Mouse (Mus musculus): ENCODE measurements around the gene Wfdc10. TPM values are rescaled to one million over a fixed set of nuclear protein-coding genes. Genes with fewer than 3 reads are reported as not detected.
"Not testable (repeated sequence)": the region's sequence is repeated elsewhere in the genome, so short reads cannot be mapped to it uniquely, and the experiment has no call there.

Gene Wfdc10
- polyA plus RNA-seq (2015; fragmentation: Nextera tagmentation; extraction: Ambion mirVana) = 0.44 and 0.99 TPM in 2 replicates

GRCm38 (mm10) chr2:164655858-164656257 lies at the start of gene Wfdc10:
Gene Wfdc10 (plus strand): TSS chr2:164656046.
- Histone ChIP-seq H3K27me3 (replicated peaks) (no peaks in the 10 kb centered on the region), H3K36me3 (no peaks in the 10 kb centered on the region), H3K9me3 (no peaks in the 10 kb centered on the region), H3K4me1 (no peaks in the 10 kb centered on the region), H3K4me2 (no peak within 1 kb of the TSS), H3K4me3 (replicated peaks) (no peak within 1 kb of the TSS), H3K27ac (no peak within 1 kb of the TSS), H3K9ac (no peak within 1 kb of the TSS)
- WGBS = 12% methylated on average over 11 of the region's 11 CpGs
- no peak for ATAC-seq (ENCODE audit: insufficient read depth, low FRiP score, low read depth)

GRCm38 (mm10) chr2:164608781-164609180 lies 47.1 kb upstream of the Wfdc10 start:
- H3K4me1 ChIP-seq = no peaks in the 10 kb centered on the region
- no peaks in the 10 kb centered on the region for H3K9me3 ChIP-seq
- no peak overlapping the region for H3K9ac ChIP-seq
- H3K27me3 ChIP-seq (replicated peaks) = no peaks in the 10 kb centered on the region
- H3K36me3 ChIP-seq = no peaks in the 10 kb centered on the region
- no peak for ATAC-seq (ENCODE audit: insufficient read depth, low FRiP score, low read depth)
- no peak overlapping the region for H3K4me3 ChIP-seq (replicated peaks)
- no peak overlapping the region for H3K4me2 ChIP-seq
- WGBS = 75% methylated on average over 6 of the region's 6 CpGs
- H3K27ac ChIP-seq = no peak overlapping the region

GRCm38 (mm10) chr2:164613471-164613870 lies 42.4 kb upstream of the Wfdc10 start, which contains the start of the genes Wfdc6b and Wfdc8:
Gene Wfdc6b (plus strand): TSS chr2:164613522.
Gene Wfdc8 (minus strand): TSS chr2:164613626.
- not testable (repeated sequence) for H3K36me3 ChIP-seq; H3K27ac ChIP-seq; H3K4me2 ChIP-seq; H3K9ac ChIP-seq; H3K4me3 ChIP-seq (replicated peaks); H3K4me1 ChIP-seq; H3K9me3 ChIP-seq; H3K27me3 ChIP-seq (replicated peaks); ATAC-seq (ENCODE audit: insufficient read depth, low FRiP score, low read depth)
- WGBS = 52% methylated on average over 8 of the region's 8 CpGs

GRCm38 (mm10) chr2:164615386-164615785 lies 40.5 kb upstream of the Wfdc10 start:
- no peak for ATAC-seq (ENCODE audit: insufficient read depth, low FRiP score, low read depth)
- Histone ChIP-seq H3K27ac (no peak overlapping the region), H3K4me2 (no peak overlapping the region), H3K36me3 (no peaks in the 10 kb centered on the region), H3K9me3 (no peaks in the 10 kb centered on the region), H3K9ac (no peak overlapping the region), H3K27me3 (replicated peaks) (no peaks in the 10 kb centered on the region), H3K4me3 (replicated peaks) (no peak overlapping the region), H3K4me1 (no peaks in the 10 kb centered on the region)
- 88% methylated on average over 3 of the region's 3 CpGs for WGBS

- no peaks in the 10 kb centered on the region for H3K27me3 ChIP-seq (replicated peaks)
- H3K4me1 ChIP-seq = no peaks in the 10 kb centered on the region
- no peak overlapping the region for H3K9ac ChIP-seq
- no peak overlapping the region for H3K4me3 ChIP-seq (replicated peaks)
- no peaks in the 10 kb centered on the region for H3K36me3 ChIP-seq
- no peaks in the 10 kb centered on the region for H3K9me3 ChIP-seq
- WGBS = 72% methylated on average over 5 of the region's 5 CpGs
- no peak overlapping the region for H3K27ac ChIP-seq
- no peak overlapping the region for H3K4me2 ChIP-seq
- ATAC-seq (ENCODE audit: insufficient read depth, low FRiP score, low read depth) = no peak
Observed at GRCm38 (mm10) chr2:164619050-164619449, 36.8 kb upstream of the Wfdc10 start.

GRCm38 (mm10) chr2:164621775-164622174 lies 34.1 kb upstream of the Wfdc10 start:
- Histone ChIP-seq H3K4me1 (no peaks in the 10 kb centered on the region), H3K27ac (no peak overlapping the region), H3K27me3 (replicated peaks) (no peaks in the 10 kb centered on the region), H3K9ac (no peak overlapping the region), H3K36me3 (no peaks in the 10 kb centered on the region), H3K4me2 (no peak overlapping the region), H3K4me3 (replicated peaks) (no peak overlapping the region), H3K9me3 (no peaks in the 10 kb centered on the region)
- 83% methylated on average over 4 of the region's 4 CpGs for WGBS
- no peak for ATAC-seq (ENCODE audit: insufficient read depth, low FRiP score, low read depth)

- ATAC-seq (ENCODE audit: insufficient read depth, low FRiP score, low read depth) = no peak
- H3K36me3 ChIP-seq = no peaks in the 10 kb centered on the region
- no peak overlapping the region for H3K9ac ChIP-seq
- WGBS = 73% methylated on average over 9 of the region's 9 CpGs
- H3K27me3 ChIP-seq (replicated peaks) = no peaks in the 10 kb centered on the region
- H3K27ac ChIP-seq = no peak overlapping the region
- no peaks in the 10 kb centered on the region for H3K9me3 ChIP-seq
- no peak overlapping the region for H3K4me3 ChIP-seq (replicated peaks)
- no peaks in the 10 kb centered on the region for H3K4me1 ChIP-seq
- no peak overlapping the region for H3K4me2 ChIP-seq
Observed at GRCm38 (mm10) chr2:164635266-164635665, 20.6 kb upstream of the Wfdc10 start.

- no peak within 1 kb of the TSS for H3K27ac ChIP-seq
- H3K9me3 ChIP-seq = no peaks in the 10 kb centered on the region
- no peaks in the 10 kb centered on the region for H3K27me3 ChIP-seq (replicated peaks)
- 80% methylated on average over 3 of the region's 3 CpGs for WGBS
- ATAC-seq (ENCODE audit: insufficient read depth, low FRiP score, low read depth) = no peak
- H3K4me3 ChIP-seq (replicated peaks) = no peak within 1 kb of the TSS
- H3K9ac ChIP-seq = no peak within 1 kb of the TSS
- no peak within 1 kb of the TSS for H3K4me2 ChIP-seq
- no peaks in the 10 kb centered on the region for H3K36me3 ChIP-seq
- no peaks in the 10 kb centered on the region for H3K4me1 ChIP-seq
Observed at GRCm38 (mm10) chr2:164638696-164639095, 17.1 kb upstream of the Wfdc10 start, which contains the start of gene Wfdc16. Gene Wfdc16 (minus strand): TSS chr2:164638796.

- H3K4me2 ChIP-seq = no peak overlapping the region
- 57% methylated on average over 7 of the region's 7 CpGs for WGBS
- no peak overlapping the region for H3K9ac ChIP-seq
- no peak for ATAC-seq (ENCODE audit: insufficient read depth, low FRiP score, low read depth)
- H3K4me1 ChIP-seq = no peaks in the 10 kb centered on the region
- no peak overlapping the region for H3K4me3 ChIP-seq (replicated peaks)
- no peaks in the 10 kb centered on the region for H3K27me3 ChIP-seq (replicated peaks)
- H3K9me3 ChIP-seq = no peaks in the 10 kb centered on the region
- no peak overlapping the region for H3K27ac ChIP-seq
- H3K36me3 ChIP-seq = no peaks in the 10 kb centered on the region
Observed at GRCm38 (mm10) chr2:164641129-164641528, 14.7 kb upstream of the Wfdc10 start.

- WGBS = 72% methylated on average over 13 of the region's 13 CpGs
- Histone ChIP-seq H3K9me3 (no peaks in the 10 kb centered on the region), H3K4me3 (replicated peaks) (no peak overlapping the region), H3K27ac (no peak overlapping the region), H3K27me3 (replicated peaks) (no peaks in the 10 kb centered on the region), H3K4me2 (no peak overlapping the region), H3K9ac (no peak overlapping the region), H3K36me3 (no peaks in the 10 kb centered on the region), H3K4me1 (no peaks in the 10 kb centered on the region)
- no peak for ATAC-seq (ENCODE audit: insufficient read depth, low FRiP score, low read depth)
Observed at GRCm38 (mm10) chr2:164641881-164642673, 13.8 kb upstream of the Wfdc10 start.

- Histone ChIP-seq H3K27me3 (replicated peaks) (no peaks in the 10 kb centered on the region), H3K36me3 (no peaks in the 10 kb centered on the region), H3K9ac (no peak within 1 kb of the TSS), H3K27ac (no peak within 1 kb of the TSS), H3K4me2 (no peak within 1 kb of the TSS), H3K9me3 (no peaks in the 10 kb centered on the region), H3K4me3 (replicated peaks) (no peak within 1 kb of the TSS), H3K4me1 (no peaks in the 10 kb centered on the region)
- no peak for ATAC-seq (ENCODE audit: insufficient read depth, low FRiP score, low read depth)
- 78% methylated on average over 9 of the region's 9 CpGs for WGBS
Observed at GRCm38 (mm10) chr2:164656483-164656882, 637 bp downstream of the Wfdc10 start, which contains the start of gene Wfdc9. Gene Wfdc9 (minus strand): TSS chr2:164656583.

GRCm38 (mm10) chr2:164664851-164665250 lies 9.0 kb downstream of the Wfdc10 start:
- no peaks in the 10 kb centered on the region for H3K36me3 ChIP-seq
- ATAC-seq (ENCODE audit: insufficient read depth, low FRiP score, low read depth) = no peak
- H3K9me3 ChIP-seq = no peaks in the 10 kb centered on the region
- 89% methylated on average over 7 of the region's 7 CpGs for WGBS
- no peak overlapping the region for H3K9ac ChIP-seq
- no peak overlapping the region for H3K4me2 ChIP-seq
- H3K27ac ChIP-seq = no peak overlapping the region
- H3K4me1 ChIP-seq = no peaks in the 10 kb centered on the region
- H3K4me3 ChIP-seq (replicated peaks) = no peak overlapping the region
- H3K27me3 ChIP-seq (replicated peaks) = no peaks in the 10 kb centered on the region
